Mouse (Mus musculus): ENCODE results near the gene Adat3.
"Not testable (repeated sequence)": the region's sequence is repeated elsewhere in the genome, so short reads cannot be mapped to it uniquely, and the experiment has no call there.

DNA sequence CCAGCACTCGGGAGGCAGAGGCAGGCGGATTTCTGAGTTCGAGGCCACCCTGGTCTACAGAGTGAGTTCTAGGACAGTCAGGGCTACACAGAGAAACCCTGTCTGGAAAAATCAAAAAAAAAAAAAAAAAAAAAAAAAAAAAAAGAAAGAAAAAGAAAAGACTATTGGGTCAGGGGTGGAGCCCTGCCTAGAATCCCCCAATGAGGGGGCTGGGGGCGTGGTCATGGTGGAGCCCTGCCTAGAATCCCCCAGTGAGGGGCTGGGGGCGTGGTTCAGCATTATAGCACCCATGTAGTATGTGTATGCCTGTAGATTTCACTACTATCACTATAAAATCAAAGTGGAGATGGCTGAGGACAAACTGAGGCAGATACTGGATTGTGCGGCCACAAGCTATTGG, 47.2 kb downstream of the Adat3 start:
- TF ChIP-seq CTCF (IDR thresholded peaks at IDR 0.05; ENCODE audit: low read depth, low read length); GATA2 (IDR thresholded peaks at IDR 0.05; ENCODE audit: borderline replicate concordance, low read depth, low read length); GATA1 (IDR thresholded peaks at IDR 0.05; ENCODE audit: borderline replicate concordance, low read length); TAL1 (conservative IDR thresholded peaks at IDR 0.05; ENCODE audit: low read depth, low read length); POLR2AphosphoS5 (IDR thresholded peaks at IDR 0.05; ENCODE audit: insufficient replicate concordance, low read depth, low read length): not testable (repeated sequence)
